Mouse (Mus musculus) heart, embryonic 15.5 days (tissue): ENCODE measurements at regions not wholly inside any gene's neighbourhood (a gene's known extent, or its start where the extent isn't known, plus 50 kb on each side); places are given as distances from the start of the nearest gene placed in this dataset.
A peak's percentile ranks its signal among the peaks of the same experiment; 100 is the strongest.

ENCODE experiments used
- ATAC-seq: fragments of 200-750 bp; cut with Nextera tagmentation; replicated peaks from 2 replicates; pipeline ENCODE4 v1.8.0; 2017; ENCODE audit warnings: low read depth, moderate TSS enrichment; ENCODE audit not compliant: insufficient number of reproducible peaks, insufficient read depth, low FRiP score
- H3K27ac ChIP-seq: fragments of 300-500 bp; sonication (generic); 2 replicates; pipeline ENCODE4 v1.5.1; 2015; ENCODE audit warnings: mild to moderate bottlenecking, inconsistent platforms
- H3K27me3 ChIP-seq: fragments of 300-500 bp; sonication (generic); 2 replicates; pipeline ENCODE4 v1.6.1; 2015; ENCODE audit warnings: inconsistent platforms
- H3K36me3 ChIP-seq: fragments of 300-500 bp; sonication (generic); 2 replicates; pipeline ENCODE4 v1.6.1; 2015; ENCODE audit warnings: mild to moderate bottlenecking, inconsistent platforms
- H3K4me1 ChIP-seq: fragments of 300-500 bp; sonication (generic); replicated peaks from 2 replicates; pipeline ENCODE4 v1.6.1; 2015; ENCODE audit warnings: inconsistent platforms
- H3K4me2 ChIP-seq: fragments of 300-500 bp; sonication (generic); 2 replicates; pipeline ENCODE4 v1.6.1; 2015; ENCODE audit warnings: inconsistent platforms, mild to moderate bottlenecking, moderate library complexity
- H3K4me3 ChIP-seq: fragments of 300-500 bp; sonication (generic); 2 replicates; pipeline ENCODE4 v1.5.1; 2015; ENCODE audit warnings: mild to moderate bottlenecking, inconsistent platforms
- H3K9ac ChIP-seq: fragments of 300-500 bp; sonication (generic); 2 replicates; pipeline ENCODE4 v1.6.1; 2015; ENCODE audit warnings: mild to moderate bottlenecking, inconsistent platforms
- H3K9me3 ChIP-seq: fragments of 300-500 bp; sonication (generic); replicated peaks from 2 replicates; pipeline ENCODE4 v1.6.1; 2016; ENCODE audit warnings: inconsistent platforms
- WGBS: fragments of 180-500 bp; shearing (Covaris S2); methylation state at CpG from one replicate; pipeline ENCODE4 v1.1.7; 2015; ENCODE audit warnings: mixed read lengths; 5-methylcytosine and 5-hydroxymethylcytosine counted together

DNA sequence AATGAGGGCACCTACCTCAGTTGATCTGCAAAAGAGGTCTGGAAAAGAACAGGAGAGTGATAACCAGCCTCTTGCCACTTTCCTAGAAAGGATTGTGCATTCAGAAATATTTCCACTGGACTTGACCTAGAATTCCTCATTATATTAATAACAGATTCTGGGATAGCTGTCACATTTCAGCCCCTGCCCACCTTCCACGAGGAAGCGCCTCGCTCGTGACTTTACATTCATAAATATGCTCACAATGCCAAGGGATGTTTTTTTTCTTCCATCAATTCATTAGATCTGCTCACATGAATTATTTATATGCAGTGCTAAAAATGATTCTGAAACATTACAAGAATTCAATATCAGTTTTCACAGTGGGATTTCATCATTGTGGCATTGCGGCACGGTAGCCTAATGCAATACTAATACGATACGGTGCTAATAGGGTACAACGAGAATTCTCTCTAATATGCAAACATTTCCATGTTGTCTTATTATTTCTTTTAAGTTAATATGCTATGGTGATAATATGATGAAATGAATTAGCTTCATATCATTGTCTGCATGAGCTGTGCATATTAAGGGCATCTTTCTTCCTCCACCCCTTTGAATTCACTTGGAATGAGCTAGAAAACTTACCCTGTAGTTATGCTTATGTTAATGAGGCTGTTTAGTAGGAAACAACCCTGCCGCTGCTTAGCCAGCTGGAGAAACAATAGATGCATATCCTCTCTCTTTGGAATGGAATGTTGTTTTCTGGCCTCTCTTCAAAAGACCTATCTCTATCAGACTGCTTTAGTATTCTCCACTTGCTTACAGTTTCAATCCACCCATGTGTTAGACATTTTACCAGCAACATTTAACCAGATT lies 235.8 kb upstream of the Ptbp2 start:
- Histone ChIP-seq H3K4me2 (no peak overlapping the region), H3K9ac (no peak overlapping the region), H3K4me3 (no peak overlapping the region), H3K27me3 (no peaks in the 10 kb centered on the region), H3K27ac (no peak overlapping the region), H3K9me3 (no peaks in the 10 kb centered on the region), H3K36me3 (no peaks in the 10 kb centered on the region), H3K4me1 (no peaks in the 10 kb centered on the region)
- no peak for ATAC-seq
- 89% methylated on average over 10 of the region's 10 CpGs for WGBS

DNA sequence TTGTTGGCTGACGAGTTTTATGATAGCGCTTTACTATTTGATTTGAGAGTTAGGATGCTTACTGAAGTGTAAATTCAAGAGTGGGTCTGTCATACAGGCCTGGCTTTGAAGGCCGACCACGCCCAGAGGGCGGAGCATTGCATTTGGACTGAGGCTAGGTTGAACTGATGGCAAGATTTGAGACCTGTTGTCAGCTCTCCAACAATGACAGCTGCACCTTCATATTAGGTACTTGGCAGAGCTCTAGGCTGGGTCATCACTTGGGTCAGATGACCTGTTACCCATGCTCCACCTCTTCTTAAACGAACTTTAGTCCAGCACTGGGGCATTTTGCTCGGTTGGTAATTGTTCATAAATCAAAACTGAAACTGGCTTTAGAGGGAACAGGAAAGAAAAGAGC lies 231.1 kb upstream of the Ptbp2 start:
- Histone ChIP-seq H3K27ac (no peak overlapping the region), H3K4me3 (no peak overlapping the region), H3K4me2 (no peak overlapping the region), H3K36me3 (no peaks in the 10 kb centered on the region), H3K27me3 (no peaks in the 10 kb centered on the region), H3K9me3 (no peaks in the 10 kb centered on the region), H3K4me1 (no peaks in the 10 kb centered on the region), H3K9ac (no peak overlapping the region)
- ATAC-seq, result no peak
- WGBS, result 87% methylated on average over 7 of the region's 7 CpGs

DNA sequence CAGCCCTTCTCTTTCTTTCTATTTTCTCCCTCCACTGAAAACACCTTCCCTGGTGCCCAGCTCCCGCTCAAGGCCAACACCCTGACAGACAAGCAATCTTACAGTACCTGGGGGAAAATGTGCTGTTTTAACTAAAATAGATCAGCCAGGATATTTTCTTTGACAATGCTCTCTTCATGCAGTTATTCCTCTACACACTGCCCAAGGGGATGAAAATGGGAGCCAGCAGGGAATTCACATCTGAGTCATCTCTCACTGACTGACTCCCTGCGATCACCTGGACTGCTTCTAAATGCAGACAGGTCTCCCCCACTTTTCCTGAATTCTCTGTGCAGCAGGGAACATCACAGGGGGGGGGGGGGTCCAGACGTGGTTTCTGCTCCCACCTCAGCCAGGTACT lies 227.6 kb upstream of the Ptbp2 start:
- H3K9me3 ChIP-seq, result no peaks in the 10 kb centered on the region
- H3K27ac ChIP-seq, result no peak overlapping the region
- H3K36me3 ChIP-seq, result no peaks in the 10 kb centered on the region
- no peak overlapping the region for H3K4me3 ChIP-seq
- WGBS, result 18% methylated on average over 3 of the region's 3 CpGs
- no peak overlapping the region for H3K9ac ChIP-seq
- no peak for ATAC-seq
- no peaks in the 10 kb centered on the region for H3K4me1 ChIP-seq
- no peak overlapping the region for H3K4me2 ChIP-seq
- no peaks in the 10 kb centered on the region for H3K27me3 ChIP-seq

DNA sequence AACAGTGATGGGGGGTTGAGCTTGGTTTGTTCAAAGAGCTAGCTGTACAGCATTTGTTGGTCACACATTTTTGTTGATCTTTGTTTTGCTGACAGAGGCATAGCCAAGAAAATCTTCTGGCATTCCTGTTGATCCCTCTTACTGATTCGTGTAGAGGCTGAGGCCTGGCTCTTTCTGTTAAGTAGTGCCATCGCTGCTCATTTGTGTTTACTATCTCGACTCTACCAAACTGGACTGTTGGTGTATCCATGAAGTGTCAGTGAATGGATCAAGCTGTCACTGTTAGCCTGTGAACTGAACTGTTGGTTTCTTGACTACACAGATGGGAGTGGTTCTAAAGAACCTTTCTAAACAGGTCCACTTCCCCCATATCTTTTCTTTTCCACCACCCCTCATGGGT lies 223.8 kb upstream of the Ptbp2 start:
- 73% methylated on average over 3 of the region's 3 CpGs for WGBS
- Histone ChIP-seq H3K36me3 (no peaks in the 10 kb centered on the region), H3K27me3 (no peaks in the 10 kb centered on the region), H3K27ac (no peak overlapping the region), H3K4me2 (no peak overlapping the region), H3K4me1 (no peaks in the 10 kb centered on the region), H3K4me3 (no peak overlapping the region), H3K9me3 (no peaks in the 10 kb centered on the region), H3K9ac (no peak overlapping the region)
- no peak for ATAC-seq

DNA sequence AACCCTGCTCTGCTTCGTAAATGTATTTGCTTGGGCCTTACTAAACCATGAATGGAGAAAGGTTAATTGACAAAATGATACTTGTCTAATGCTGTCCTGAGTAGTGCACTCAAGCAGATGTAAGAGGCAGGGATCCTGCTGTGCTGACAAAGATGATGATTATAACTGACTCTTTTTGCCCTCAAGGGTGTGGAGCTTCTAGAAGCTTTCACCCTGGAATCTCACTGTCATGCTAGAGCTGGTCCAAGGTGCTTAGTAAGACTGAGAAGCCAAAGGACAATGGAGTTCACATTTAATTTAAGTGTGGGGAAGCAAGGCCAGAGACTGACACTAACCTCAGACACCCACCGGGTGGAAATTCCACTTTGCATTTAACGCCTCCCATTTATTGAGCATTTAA lies 220.3 kb upstream of the Ptbp2 start:
- no peaks in the 10 kb centered on the region for H3K36me3 ChIP-seq
- no peaks in the 10 kb centered on the region for H3K4me1 ChIP-seq
- no peak overlapping the region for H3K9ac ChIP-seq
- H3K27ac ChIP-seq, result no peak overlapping the region
- WGBS, result 85% methylated on average over 3 of the region's 3 CpGs
- no peaks in the 10 kb centered on the region for H3K9me3 ChIP-seq
- no peak for ATAC-seq
- no peak overlapping the region for H3K4me3 ChIP-seq
- no peaks in the 10 kb centered on the region for H3K27me3 ChIP-seq
- no peak overlapping the region for H3K4me2 ChIP-seq

DNA sequence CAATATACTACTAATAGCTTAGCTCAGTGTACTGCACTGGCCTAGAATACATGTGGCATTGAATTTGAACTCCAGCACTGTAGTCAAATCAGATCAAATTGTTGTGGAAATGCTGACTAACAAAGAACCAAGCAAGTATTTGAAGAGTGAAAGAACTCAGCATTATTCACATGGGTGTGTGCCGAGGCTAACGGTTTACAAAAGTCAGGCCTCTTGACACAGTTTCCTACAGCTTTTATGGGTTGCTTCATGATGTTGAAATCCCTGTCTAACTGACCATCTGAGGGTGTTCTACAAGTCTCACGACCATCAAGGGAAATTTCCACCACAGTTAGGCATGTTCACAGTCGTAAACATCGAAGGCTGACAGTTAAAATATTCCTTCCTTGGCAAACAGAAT lies 216.0 kb upstream of the Ptbp2 start:
- no peak for ATAC-seq
- H3K27me3 ChIP-seq, result no peaks in the 10 kb centered on the region
- H3K27ac ChIP-seq, result no peak overlapping the region

DNA sequence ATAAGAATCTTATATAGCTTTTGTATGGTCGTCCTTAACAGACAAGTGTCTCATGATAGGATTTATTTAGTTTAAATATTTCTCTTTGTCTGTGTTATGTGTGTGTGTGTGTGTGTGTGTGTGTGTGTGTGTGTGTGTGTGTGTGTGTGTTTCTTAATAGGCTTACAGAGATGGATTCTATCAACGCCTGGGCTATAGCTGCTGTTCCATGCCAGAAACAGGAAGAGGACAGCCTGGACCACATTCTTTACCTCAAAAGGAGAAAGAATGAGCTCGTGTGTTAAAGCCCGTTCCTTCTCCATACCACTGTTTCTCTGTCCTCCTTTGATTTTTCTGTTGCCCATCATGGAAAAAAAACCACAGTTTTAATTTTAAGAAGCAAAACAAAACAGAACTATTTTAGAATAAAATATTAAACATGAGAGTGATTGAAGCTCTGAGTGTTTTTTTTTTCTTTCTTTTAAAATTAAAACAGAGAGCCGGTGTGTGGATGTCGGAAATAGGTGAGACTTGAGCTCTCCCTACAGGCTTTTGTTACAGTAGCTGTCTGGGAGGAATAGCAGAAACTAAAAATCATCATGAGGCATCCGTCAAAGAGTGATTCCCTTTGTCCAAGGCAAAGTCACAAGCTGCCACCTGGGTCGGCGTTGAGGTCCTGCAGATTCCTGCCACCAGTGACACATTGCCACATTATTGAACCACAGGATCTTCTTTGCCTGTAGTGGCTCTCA lies 212.2 kb upstream of the Ptbp2 start:
- peak overlapping the region; percentile 67 for H3K27ac ChIP-seq
- peak; percentile 72; the same call in 1 of the 2 replicates for ATAC-seq
- no peak overlapping the region for H3K4me3 ChIP-seq
- peaks cover 6% of the 10 kb centered on the region; the same call in 1 of the 2 replicates for H3K4me1 ChIP-seq
- WGBS, result 34% methylated on average over 9 of the region's 9 CpGs
- H3K27me3 ChIP-seq, result no peaks in the 10 kb centered on the region
- no peak overlapping the region for H3K9ac ChIP-seq
- H3K9me3 ChIP-seq, result no peaks in the 10 kb centered on the region
- H3K4me2 ChIP-seq, result peak overlapping the region; percentile 2
- H3K36me3 ChIP-seq, result no peaks in the 10 kb centered on the region

More for the DNA sequence above, 216.0 kb upstream of the Ptbp2 start:
- peaks cover 6% of the 10 kb centered on the region; the same call in 1 of the 2 replicates for H3K4me1 ChIP-seq
- no peak overlapping the region for H3K4me3 ChIP-seq
- no peak overlapping the region for H3K9ac ChIP-seq
- no peaks in the 10 kb centered on the region for H3K9me3 ChIP-seq
- H3K36me3 ChIP-seq, result no peaks in the 10 kb centered on the region
- 75% methylated on average over 5 of the region's 5 CpGs for WGBS
- H3K4me2 ChIP-seq, result no peak overlapping the region

DNA sequence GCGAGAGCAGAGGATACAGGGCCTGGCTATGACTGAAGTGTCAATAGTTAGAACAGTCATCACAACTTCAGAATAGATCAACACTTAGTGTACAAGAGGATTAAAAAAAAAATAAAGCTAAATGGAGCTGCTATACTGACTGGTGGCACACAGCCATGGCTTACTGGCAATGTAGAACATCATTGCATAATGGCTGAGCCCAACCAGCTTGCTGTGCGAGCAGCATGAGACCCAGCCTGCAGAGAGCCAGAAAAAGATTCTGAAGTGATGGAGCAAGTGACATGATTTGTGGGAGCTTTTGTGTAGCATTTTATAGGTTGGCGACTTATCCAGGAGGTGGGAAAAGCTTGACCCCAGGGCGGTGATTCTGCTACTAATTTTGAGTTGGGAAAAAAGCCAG lies 211.5 kb upstream of the Ptbp2 start:
- peak; percentile 82 for ATAC-seq
- no peak overlapping the region for H3K9ac ChIP-seq
- no peaks in the 10 kb centered on the region for H3K36me3 ChIP-seq
- H3K27ac ChIP-seq, result peak overlapping the region; percentile 67
- peak overlapping the region; percentile 2; the same call in 1 of the 2 replicates for H3K4me2 ChIP-seq
- peaks cover 6% of the 10 kb centered on the region; the same call in 1 of the 2 replicates for H3K4me1 ChIP-seq
- no peak overlapping the region for H3K4me3 ChIP-seq
- H3K27me3 ChIP-seq, result no peaks in the 10 kb centered on the region
- no peaks in the 10 kb centered on the region for H3K9me3 ChIP-seq
- WGBS, result 42% methylated on average over 4 of the region's 4 CpGs

DNA sequence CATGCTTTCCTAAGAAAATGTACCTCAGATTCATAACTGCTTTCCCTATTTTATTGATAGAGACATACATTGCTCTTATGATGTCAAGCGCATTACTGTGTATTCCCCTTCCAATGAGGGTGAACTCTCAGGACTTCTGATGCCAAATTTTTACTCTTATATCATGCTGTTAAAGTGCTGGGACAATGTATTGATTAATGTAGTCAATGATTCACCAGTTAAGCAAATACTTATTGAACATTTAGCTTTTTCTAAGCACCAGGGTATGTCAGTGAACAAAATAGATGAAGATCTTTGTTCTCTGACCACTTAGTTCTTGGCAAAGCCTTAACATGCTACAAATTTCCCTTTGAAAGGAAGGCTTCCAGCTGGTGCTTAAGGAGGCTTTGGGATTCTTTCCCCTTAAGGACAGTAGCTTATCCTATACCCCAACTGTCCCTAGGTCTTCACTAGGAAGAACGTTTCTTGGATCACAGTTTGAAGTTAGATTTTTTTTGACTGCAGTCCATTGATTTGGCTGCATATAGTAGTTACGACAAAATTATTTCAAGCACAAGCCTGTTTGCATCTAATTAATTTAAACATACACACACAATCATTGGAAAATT lies 203.1 kb upstream of the Ptbp2 start:
- H3K9me3 ChIP-seq, result no peaks in the 10 kb centered on the region
- no peak overlapping the region for H3K9ac ChIP-seq
- no peak overlapping the region for H3K4me2 ChIP-seq
- no peaks in the 10 kb centered on the region for H3K4me1 ChIP-seq
- no peaks in the 10 kb centered on the region for H3K36me3 ChIP-seq
- ATAC-seq, result no peak
- no peak overlapping the region for H3K27ac ChIP-seq
- no peak overlapping the region for H3K4me3 ChIP-seq
- no peaks in the 10 kb centered on the region for H3K27me3 ChIP-seq
- 68% methylated on average over 3 of the region's 3 CpGs for WGBS

DNA sequence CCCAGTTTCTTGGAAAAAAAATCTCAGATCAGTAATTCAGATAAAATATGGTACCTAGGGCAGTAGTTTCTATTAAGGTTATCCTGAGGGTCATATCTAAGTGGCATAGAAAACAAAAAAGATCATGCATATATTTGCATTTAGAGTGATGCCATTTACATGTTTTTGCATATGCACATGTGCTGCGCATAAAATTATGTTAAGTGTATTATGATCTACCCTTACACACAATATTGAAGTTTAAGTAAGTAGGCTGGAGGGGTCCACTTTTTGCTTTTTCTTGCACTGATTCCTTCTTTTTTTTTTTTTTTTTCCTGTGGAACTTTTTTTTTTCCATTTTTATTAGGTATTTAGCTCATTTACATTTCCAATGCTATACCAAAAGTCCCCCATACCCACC lies 193.1 kb upstream of the Ptbp2 start:
- ATAC-seq, result no peak
- H3K4me3 ChIP-seq, result no peak overlapping the region
- WGBS, result 97% methylated on average over 1 of the region's 1 CpGs
- no peaks in the 10 kb centered on the region for H3K27me3 ChIP-seq
- no peaks in the 10 kb centered on the region for H3K36me3 ChIP-seq
- H3K27ac ChIP-seq, result no peak overlapping the region
- no peak overlapping the region for H3K4me2 ChIP-seq
- H3K4me1 ChIP-seq, result no peaks in the 10 kb centered on the region
- H3K9me3 ChIP-seq, result no peaks in the 10 kb centered on the region
- no peak overlapping the region for H3K9ac ChIP-seq

DNA sequence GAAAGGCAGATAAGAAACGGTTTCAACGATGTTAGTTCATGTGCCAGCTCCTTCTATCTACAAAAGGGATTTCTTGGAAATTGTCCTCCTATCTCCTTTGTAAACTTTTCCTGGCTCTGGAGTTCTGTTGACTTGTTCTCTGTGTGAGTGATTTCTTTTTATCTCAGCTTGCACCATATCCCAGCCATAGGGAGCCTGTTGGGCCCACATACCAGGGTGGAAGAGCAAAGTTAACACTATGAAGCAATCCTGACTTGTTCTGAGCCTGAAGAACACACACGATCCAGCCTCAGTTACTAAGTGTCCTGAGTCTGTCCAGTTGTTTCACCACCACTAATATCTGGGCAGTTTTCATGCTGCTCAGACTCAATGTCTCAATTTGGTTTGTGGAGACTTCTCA lies 192.1 kb upstream of the Ptbp2 start:
- WGBS, result 51% methylated on average over 3 of the region's 3 CpGs
- ATAC-seq, result no peak; the same call in 1 of the 2 replicates

More for the DNA sequence above, 192.1 kb upstream of the Ptbp2 start:
- no peaks in the 10 kb centered on the region for H3K27me3 ChIP-seq
- no peak overlapping the region for H3K9ac ChIP-seq
- H3K27ac ChIP-seq, result no peak overlapping the region
- no peaks in the 10 kb centered on the region for H3K9me3 ChIP-seq
- H3K36me3 ChIP-seq, result no peaks in the 10 kb centered on the region
- no peak overlapping the region for H3K4me2 ChIP-seq
- no peaks in the 10 kb centered on the region for H3K4me1 ChIP-seq
- H3K4me3 ChIP-seq, result no peak overlapping the region
